Mouse (Mus musculus) E14TG2a.4 (cell line): ENCODE measurements at regions not wholly inside any gene's neighbourhood (a gene's known extent, or its start where the extent isn't known, plus 50 kb on each side); places are given as distances from the start of the nearest gene placed in this dataset.

ENCODE experiments used
- H3K27me3 ChIP-seq: 2 replicates; pipeline ENCODE4 v1.6.1; 2014; ENCODE audit warnings: low read length, control low read depth; ENCODE audit not compliant: insufficient read depth
- H3K36me3 ChIP-seq: 2 replicates; pipeline ENCODE4 v1.6.1; 2014; ENCODE audit warnings: low read length, control low read depth; ENCODE audit not compliant: insufficient read depth
- H3K4me1 ChIP-seq: replicated peaks from 2 replicates; pipeline ENCODE4 v1.6.1; 2014; ENCODE audit warnings: low read depth, low read length, control low read depth
- H3K4me3 ChIP-seq: replicated peaks from 2 replicates; pipeline ENCODE4 v1.5.1; 2014; ENCODE audit warnings: mild to moderate bottlenecking, low read length
- H3K9me3 ChIP-seq: 2 replicates; pipeline ENCODE4 v1.6.1; 2014; ENCODE audit warnings: low read length, control low read depth
- CTCF ChIP-seq: conservative IDR thresholded peaks from 2 replicates; pipeline ENCODE4 v1.5.1; 2014; ENCODE audit warnings: low read length
- NANOG ChIP-seq: IDR thresholded peaks from 2 replicates; pipeline ENCODE4 v1.6.1; 2014; ENCODE audit warnings: borderline replicate concordance, low read length, mixed read lengths
- POU5F1 ChIP-seq: IDR thresholded peaks from 2 replicates; pipeline ENCODE4 v1.6.1; 2014; ENCODE audit warnings: low read length, borderline replicate concordance

DNA sequence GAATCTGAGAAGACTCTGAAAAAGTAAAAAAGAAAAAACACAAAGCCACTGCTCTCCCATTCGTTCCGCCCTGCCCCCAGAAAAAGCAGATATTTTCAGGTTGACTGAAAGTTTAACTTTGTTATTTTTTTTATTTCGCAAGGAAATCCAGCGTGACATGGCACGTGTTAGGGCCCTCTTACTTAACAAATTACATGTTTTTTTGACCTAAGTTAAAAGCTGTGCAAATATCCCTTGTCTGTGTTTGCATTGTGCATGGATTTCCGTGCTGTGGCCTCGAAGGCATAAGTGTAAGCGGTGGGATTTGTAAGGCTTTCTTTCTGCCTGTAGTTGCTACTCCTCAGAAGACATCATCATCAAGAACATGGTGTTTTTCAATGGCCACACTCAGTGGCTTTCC lies 87.2 kb downstream of the Olig3 start:
- H3K27me3 ChIP-seq: 0 out of 2 replicates have a peak, but pooled peaks cover 6% of the 10 kb centered on the region
- H3K4me1 ChIP-seq: peaks cover 19% of the 10 kb centered on the region
- no peaks in the 10 kb centered on the region for H3K36me3 ChIP-seq
- no peak overlapping the region for H3K4me3 ChIP-seq
- TF ChIP-seq CTCF: no peak
- no peak for TF ChIP-seq POU5F1
- TF ChIP-seq NANOG: no peak
- no peaks in the 10 kb centered on the region for H3K9me3 ChIP-seq

DNA sequence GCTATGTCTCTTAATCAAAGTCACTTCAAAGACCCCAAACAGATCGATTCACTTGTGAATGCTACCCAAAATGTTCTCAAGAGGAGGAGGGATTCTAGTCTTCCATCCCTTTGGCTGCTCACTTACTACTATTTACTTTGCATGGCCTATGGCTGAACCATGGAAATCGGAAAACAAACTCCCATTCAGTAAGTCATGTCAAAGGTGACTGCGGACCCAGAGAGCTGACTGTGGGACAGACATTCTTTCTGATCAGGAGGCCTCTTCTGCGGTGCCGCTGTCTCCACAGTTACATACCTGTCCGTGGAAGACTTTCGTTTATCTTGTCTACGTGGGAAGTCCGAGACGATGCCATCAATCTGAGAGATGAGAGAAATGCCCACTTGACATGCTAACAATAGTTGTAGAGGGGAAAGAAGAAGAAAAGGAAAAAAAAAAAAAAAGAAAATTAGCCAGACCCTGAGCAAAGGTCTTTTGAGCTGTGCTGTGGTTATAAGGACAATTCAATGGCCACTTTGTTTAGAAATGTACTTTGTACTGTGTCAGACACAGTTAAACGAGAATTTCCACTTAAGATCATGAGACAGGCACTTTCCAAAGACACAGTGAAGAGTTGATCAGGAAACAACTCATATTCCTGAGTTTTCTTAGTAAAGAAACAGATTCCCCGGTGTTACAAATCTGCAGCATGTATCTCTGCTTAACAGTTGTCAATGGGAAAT lies 92.7 kb downstream of the Olig3 start:
- TF ChIP-seq NANOG (no peak), POU5F1 (no peak), CTCF (no peak)
- H3K4me3 ChIP-seq: no peak overlapping the region

DNA sequence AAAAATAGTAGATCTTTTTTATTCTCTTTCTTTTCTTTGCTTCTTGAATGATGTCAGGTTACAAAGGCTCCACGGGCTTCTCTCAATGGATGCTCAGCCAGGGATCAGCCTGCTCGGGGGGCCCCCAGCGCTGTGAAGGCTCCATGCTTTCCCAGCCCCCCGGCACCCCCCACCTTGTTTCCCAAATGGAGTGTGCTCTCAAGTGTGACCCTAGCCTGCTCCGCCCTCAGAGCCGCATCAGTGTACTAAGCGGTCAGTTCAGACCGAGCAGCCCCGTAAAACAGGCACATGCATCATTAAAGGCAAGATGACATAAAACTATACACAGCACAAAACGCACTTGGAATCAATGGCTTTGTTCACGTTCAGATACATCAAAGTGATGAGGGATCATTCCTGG lies 102.7 kb downstream of the Olig3 start:
- Histone ChIP-seq H3K4me3 (no peak overlapping the region), H3K4me1 (no peaks in the 10 kb centered on the region), H3K27me3 (no peaks in the 10 kb centered on the region), H3K36me3 (no peaks in the 10 kb centered on the region), H3K9me3 (no peaks in the 10 kb centered on the region)
- TF ChIP-seq NANOG (no peak), CTCF (no peak)

More for the DNA sequence above, 92.7 kb downstream of the Olig3 start:
- Histone ChIP-seq H3K27me3 (no peaks in the 10 kb centered on the region), H3K9me3 (no peaks in the 10 kb centered on the region), H3K36me3 (no peaks in the 10 kb centered on the region), H3K4me1 (0 out of 2 replicates have a peak, but pooled peaks cover 4% of the 10 kb centered on the region)

DNA sequence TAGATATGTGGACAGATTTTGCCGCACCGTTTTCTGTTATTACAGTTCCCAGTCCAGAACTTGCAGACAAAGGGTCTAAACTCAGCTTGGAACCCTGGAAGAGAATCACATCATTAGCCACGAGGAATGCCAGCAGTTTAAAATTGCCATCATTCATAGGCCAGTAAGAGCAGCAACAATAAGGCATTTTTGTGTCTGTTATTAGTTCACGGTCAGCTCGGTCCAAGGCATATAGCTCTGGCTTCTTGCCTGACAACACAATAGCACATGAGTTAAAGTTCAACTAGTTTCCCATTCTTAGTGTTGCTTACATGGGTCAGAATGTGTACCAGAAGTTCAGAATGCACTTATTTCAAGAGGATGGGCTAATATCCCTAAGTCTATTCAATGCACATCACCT lies 103.4 kb downstream of the Olig3 start:
- H3K4me3 ChIP-seq: no peak overlapping the region
- H3K27me3 ChIP-seq: no peaks in the 10 kb centered on the region
- TF ChIP-seq NANOG: no peak
- no peak for TF ChIP-seq POU5F1
- no peak for TF ChIP-seq CTCF
- H3K4me1 ChIP-seq: no peaks in the 10 kb centered on the region
- no peaks in the 10 kb centered on the region for H3K9me3 ChIP-seq
- H3K36me3 ChIP-seq: no peaks in the 10 kb centered on the region

DNA sequence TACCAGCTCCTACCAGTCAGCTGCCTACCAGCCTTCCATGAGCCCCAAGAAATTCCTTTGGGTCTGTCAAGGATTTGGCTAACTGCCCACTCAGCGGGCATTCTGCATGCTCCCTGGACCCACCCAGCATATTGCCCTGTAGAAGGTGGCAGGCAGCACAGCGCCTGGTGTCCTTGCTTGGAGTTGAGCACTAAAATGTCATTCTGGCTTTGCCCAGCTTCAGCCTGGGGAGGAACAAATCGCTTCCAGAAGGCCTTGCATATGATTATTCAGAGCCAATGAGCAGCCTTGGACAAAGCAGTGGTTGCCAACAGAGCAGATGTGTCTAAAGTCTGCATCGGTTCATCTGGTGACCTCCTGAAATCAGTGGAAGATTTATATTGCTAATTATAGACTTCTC lies 103.8 kb downstream of the Olig3 start:
- TF ChIP-seq CTCF: no peak
- no peak for TF ChIP-seq NANOG
- TF ChIP-seq POU5F1: no peak
- Histone ChIP-seq H3K27me3 (no peaks in the 10 kb centered on the region), H3K4me1 (no peaks in the 10 kb centered on the region), H3K4me3 (no peak overlapping the region), H3K36me3 (no peaks in the 10 kb centered on the region), H3K9me3 (no peaks in the 10 kb centered on the region)

DNA sequence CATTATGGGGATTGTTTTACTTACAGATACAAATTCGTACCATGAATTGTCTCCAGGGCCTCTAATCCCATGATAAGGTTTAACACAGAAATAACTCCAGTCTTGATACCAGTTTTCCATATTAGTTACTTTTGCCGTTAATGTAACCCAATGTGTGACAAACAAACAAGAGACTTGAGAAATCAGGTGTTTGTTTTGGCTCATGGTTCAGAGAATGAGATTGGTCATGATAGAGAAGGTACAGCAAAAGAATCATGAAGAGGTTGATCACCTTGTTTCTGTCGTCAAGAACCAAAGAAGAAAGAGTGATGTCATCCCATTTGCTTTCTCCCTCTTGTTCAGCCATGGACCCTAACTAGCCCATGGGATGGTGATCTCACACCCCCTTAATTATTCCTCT lies 107.5 kb downstream of the Olig3 start:
- TF ChIP-seq CTCF (no peak), NANOG (no peak), POU5F1 (no peak)
- Histone ChIP-seq H3K4me1 (no peaks in the 10 kb centered on the region), H3K4me3 (no peak overlapping the region), H3K9me3 (no peaks in the 10 kb centered on the region), H3K27me3 (no peaks in the 10 kb centered on the region), H3K36me3 (no peaks in the 10 kb centered on the region)

DNA sequence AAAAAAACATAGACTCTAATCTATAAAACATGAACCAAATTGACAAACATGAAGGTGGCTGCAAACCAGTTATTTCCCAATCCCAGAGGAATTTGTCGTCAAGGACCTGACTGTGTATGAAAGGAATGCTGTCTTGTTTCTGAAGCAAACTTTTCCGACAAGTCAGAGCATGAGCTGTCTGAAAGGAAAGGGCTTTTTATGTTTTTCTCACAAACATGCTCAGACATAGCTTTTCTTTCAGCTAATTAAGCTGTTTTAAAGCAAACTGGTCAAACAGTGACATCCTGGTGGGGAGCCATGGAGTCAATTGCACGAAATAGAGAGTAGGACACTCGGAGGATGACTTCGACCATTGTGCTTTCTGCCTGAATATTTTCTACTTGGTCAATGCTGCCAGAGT lies 108.2 kb downstream of the Olig3 start:
- TF ChIP-seq NANOG (no peak), CTCF (no peak), POU5F1 (no peak)
- Histone ChIP-seq H3K4me1 (no peaks in the 10 kb centered on the region), H3K4me3 (no peak overlapping the region)

DNA sequence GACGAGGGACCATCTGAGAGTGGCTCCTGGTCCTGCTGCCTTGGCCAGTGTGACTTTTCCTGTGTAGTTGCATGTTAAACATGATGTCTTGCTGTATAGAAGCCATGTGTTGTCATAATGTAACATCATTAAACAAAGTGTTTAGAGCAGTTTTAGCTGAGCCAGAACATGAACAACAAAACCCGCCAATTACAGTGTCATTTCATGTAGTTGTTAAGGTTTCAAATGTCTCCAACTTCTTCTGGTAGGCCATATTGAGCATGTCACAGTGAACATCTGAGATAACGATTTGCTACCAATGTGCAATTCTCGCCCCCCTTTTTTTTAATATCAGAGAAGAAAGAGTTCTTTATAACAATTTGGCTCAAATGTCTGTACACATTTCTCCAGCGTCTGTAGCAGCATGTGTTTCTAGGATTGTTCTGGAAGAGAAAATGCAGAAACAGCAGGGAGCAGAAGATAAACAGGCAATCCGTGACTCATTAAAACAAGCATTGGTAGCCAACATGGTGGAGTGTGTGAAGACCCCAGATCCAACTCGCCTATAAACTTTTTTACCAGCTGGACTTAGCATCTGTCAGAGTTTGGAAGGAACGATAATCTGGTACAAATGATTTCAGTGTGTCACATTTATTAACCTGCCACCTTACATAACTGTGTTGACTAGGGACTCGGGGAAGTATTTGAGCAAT lies 115.2 kb downstream of the Olig3 start:
- H3K4me3 ChIP-seq: no peak overlapping the region
- H3K36me3 ChIP-seq: no peaks in the 10 kb centered on the region
- H3K9me3 ChIP-seq: no peaks in the 10 kb centered on the region

More for the DNA sequence above, 108.2 kb downstream of the Olig3 start:
- Histone ChIP-seq H3K27me3 (no peaks in the 10 kb centered on the region), H3K9me3 (no peaks in the 10 kb centered on the region), H3K36me3 (no peaks in the 10 kb centered on the region)

DNA sequence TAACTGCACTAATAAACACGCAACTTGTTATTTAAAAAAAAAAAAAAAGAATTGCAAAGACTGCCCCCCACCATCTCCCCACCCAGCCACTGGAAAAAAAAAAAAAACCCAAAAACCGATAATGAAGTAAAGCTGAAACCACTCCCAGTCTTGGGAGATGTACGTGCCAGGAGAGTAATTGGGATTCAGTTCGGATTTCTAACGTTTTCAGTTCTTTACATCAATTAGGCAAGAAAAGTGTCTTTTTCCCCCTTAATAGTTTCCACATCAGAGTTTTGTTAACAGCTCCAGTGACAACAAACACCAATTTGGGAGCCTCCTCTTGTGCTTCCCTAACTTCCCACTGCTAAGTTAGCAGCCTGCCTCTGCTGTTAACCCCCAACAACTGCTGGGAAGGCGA lies 115.7 kb downstream of the Olig3 start:
- Histone ChIP-seq H3K36me3 (no peaks in the 10 kb centered on the region), H3K4me1 (no peaks in the 10 kb centered on the region), H3K9me3 (no peaks in the 10 kb centered on the region), H3K4me3 (no peak overlapping the region), H3K27me3 (no peaks in the 10 kb centered on the region)
- no peak for TF ChIP-seq CTCF
- no peak for TF ChIP-seq NANOG
- TF ChIP-seq POU5F1: no peak

More for the DNA sequence above, 115.2 kb downstream of the Olig3 start:
- TF ChIP-seq POU5F1 (no peak), NANOG (no peak), CTCF (no peak)
- no peaks in the 10 kb centered on the region for H3K4me1 ChIP-seq
- H3K27me3 ChIP-seq: no peaks in the 10 kb centered on the region
